Mouse (Mus musculus): Measurements from ENCODE around the gene Lrrn4.

Gene Lrrn4

DNA sequence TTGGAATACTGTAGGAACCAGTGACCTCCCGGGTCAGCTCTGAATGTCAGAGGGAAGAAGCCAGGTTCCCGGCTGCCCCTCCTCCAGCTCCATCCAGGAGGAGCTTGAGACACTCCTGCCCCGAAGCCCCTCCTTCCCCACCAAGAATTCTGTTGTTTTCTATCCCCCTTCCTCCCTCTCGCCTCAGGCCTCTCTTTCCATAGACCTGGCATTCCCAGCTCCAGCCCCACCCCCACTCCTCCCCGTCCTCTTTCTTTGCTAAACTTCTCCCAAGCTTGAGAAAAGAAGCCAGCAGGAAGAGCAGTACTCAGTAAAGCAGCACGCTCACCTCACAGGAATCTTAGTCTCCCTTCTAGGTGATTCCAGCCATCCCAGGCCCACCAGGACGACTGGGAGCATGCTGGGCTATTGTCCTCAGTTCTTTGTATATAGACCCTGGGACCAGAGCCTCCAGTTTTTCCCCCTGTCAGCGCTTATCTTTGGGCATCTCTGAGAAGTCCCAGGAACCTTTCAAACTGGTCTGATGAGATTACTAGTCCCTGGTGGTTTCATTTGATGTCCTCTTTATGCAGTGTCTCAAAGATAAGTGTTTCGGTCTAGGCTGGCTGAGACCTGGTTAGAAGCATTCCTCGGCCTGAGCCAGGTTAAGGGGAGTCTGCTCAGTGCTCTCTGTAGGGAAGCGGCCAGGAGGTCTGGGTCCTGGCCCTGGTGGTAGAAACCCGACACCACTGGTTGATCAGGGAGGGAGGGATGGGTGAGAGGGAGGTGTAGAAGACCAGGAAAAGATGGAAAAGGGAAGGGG, at the start of gene Lrrn4:
Gene Lrrn4 (minus strand): TSS at position 48 of the 802 bp plus-strand sequence.
- no peak for DNase-seq (ENCODE audit: low read depth, low spot score)

DNA sequence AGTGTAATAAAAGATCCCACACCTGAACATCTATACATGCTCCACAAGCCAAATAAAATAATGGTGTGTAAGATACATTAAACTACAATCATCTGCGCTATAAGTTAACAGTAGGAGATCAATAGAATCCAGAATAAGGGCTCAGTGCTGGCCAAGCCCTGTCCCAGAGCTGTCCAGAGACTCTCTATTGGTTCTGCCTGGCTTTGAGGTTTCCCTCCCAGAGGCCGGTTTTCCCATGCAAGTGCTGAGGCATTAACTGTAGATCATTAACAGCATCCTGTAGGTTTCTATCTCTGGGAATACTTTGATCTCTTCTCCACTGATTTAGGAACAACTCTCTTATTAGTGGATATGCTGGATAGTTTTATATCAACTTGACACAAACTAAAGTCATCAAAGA, 48.3 kb upstream of the Lrrn4 start:
- DNase-seq (ENCODE audit: low read depth, low spot score): no peak

DNA sequence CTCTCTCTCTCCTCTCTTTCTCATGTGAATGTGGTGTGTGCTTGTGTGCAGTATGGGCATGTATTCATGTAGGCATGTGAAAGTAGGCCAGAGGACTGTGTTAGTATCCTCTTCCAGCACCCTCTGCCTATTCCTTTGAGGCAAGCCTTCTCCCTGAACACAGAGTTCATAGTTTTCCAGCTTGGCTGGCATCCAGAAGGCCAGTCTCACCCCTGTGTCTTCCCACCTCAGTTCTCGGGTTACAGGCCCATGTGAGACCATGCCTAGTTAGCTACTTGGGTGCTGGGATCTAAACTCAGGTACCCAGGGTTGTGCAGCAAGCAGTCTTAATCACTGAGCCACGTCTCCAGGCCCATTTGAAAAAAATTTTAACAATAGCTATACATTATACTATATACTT, 47.2 kb upstream of the Lrrn4 start:
- no peak for DNase-seq (ENCODE audit: low read depth, low spot score)

DNA sequence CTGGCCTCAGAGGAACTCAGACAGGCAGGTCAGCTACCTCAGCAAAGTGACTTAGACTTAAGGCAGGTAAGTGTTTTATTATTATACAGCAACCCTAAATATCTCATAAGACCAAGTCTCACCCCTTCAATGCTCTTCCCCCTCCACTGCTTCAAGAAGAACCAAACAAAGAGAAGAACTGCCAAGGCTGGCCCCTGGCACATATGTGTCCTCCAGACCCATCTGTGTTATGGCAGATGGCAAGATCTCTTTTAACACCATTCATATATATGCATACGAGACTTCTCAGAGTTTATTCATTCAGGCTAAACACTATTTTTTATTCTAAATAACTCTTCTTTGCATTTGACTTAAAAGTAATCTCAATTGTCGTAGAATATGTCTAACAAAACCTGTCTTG, 46.6 kb upstream of the Lrrn4 start:
- DNase-seq (ENCODE audit: low read depth, low spot score): no peak

DNA sequence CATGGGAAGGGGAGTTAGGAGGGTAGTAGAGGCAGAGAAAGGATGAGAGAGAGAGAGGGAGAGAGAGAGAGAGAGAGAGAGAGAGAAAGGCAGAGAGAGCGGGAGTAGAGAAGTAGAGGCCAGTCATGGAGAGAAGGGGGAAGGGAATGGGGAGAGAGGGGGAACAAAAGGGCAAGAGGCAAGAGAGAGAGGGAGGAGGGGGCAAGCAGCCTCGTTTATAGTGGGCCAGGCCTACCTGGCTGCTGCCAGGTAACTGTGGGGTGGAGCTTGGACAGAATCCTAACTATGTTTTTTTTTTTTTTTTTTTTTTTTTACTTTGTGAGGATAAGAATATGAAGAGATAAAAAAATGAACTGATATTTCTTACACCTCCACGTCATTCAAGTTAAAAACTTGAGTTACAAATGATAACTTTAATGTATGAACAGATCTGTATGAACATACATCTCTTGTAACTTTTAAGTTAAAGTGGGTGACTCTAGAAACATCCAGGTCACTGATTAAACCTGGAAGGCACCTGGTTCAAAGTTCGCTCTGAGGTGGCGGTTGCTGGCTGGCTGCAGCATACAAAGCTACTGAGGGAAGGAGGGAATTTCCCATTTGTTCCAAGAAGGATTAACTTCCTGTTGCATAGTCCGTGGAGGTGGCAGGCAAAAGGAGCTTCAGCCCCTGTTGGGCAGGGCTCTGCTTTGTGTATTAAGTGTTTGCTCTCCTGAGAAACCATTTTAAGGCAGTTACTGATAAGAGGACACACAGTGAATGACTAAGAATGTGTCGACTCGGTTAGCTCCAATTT, 42.8 kb upstream of the Lrrn4 start:
- no peak for DNase-seq (ENCODE audit: low read depth, low spot score)

DNA sequence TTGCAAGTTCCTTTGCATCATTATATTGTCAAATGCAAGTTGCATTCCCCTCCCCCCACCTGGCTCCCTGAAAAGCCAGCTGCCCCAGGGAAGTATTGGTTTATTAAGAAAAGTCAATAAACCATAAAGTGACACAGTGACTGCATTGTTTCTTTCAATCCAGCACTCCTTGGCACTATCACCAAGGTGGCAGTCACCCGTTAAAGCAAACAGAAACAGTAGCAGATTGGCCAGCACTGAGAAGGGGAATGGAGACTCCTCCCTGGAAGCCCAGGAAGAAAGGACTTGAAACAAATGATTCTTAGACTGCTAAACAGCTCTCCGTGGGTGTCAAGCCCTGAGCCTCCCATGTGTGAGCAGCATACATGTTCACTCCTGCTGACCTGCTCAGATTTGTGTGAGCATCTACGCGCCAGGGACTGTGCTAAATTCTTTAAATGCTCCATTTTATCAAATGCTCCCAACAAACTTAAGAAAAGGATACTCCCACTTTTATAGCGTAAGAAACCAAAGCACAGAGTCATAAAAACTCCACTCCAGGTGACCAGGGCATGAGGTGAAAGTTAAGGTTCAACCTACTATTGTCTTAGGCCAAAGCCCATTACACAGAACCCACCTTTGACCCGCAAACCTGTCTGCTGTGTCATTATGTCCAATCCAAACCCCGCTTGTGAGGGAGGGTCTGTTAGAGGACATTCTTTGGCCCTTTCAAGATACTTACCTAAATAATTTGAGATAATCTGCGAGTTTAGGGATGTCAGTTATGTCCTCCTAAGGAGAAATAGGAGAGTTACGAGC, 41.6 kb upstream of the Lrrn4 start:
- DNase-seq (ENCODE audit: low read depth, low spot score): no peak

DNA sequence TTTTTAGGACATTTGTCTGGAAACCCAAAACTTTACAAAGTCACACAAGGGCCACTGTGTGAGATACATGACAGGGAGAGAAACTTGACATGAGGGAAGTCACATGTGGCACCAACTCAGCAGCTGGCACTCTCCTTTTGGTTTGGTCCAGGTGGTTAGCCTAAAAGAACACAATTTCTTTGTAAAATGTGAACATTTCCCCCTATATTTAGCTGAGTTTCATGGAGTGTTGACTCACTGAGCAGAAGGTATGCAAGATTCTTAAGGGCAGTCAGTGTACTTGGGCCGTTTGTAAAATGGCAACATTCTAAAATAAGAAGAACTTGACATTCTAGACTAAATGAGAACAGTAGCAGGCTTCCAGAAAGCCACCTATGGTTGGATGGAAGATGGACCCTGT, 34.1 kb upstream of the Lrrn4 start:
- DNase-seq (ENCODE audit: low read depth, low spot score): no peak

DNA sequence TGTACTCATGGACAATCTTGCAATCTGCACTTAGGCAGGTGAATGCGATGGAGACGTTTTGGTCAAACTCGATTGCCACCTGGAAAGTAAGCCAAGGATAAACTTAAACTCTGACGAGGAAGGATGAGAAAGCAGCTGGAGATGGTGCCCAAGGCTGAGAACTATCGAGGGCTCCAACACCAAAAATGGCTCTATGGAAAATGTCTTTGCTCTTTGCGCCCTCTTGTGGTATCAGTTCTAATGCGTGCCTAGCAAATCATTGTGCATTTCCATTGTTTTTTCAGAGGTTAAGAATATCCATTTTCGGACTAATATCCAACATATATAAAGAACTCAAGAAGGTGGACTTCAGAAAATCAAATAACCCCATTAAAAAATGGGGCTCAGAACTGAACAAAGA, 26.1 kb upstream of the Lrrn4 start:
- DNase-seq (ENCODE audit: low read depth, low spot score): no peak

DNA sequence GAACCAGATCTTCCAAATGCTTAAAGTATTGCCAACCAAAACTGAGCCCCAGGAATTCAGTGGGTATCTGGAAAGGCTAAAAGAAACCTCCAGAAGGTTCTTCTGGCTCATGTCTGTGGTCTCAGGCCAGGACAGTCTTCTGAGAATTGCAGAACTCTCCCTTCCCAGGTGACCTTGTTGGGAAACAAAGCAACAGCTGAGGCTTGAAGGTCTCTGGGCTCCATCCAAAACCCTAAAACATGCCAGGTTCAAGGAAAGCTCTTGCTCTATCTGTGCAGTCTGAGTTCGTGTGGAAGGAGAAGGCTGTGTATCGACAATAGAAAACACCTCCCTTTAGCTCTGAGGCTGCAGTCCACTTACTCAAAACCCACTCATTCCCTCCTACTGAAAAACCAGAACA, 24.3 kb upstream of the Lrrn4 start:
- DNase-seq (ENCODE audit: low read depth, low spot score): no peak

DNA sequence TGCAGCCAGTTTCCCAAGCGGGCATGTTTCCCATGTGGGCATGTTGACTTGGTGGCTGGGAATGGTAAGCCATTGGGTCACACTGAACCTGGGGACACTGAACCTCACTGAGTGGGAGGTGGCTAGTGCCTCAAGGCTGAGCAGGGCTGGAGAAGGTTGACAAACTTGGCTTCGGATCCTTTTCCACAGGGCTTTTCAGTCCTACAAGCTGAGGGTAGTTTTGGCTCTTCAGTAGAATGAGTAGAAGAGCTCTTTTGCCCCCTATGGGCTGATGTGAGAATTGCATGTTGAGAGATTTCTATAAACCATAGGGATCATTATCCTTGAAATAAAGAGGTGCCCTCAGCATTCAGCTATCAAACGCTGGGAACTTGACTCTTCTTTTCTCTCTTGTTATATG, 22.8 kb upstream of the Lrrn4 start:
- DNase-seq (ENCODE audit: low read depth, low spot score): peak; percentile 15

DNA sequence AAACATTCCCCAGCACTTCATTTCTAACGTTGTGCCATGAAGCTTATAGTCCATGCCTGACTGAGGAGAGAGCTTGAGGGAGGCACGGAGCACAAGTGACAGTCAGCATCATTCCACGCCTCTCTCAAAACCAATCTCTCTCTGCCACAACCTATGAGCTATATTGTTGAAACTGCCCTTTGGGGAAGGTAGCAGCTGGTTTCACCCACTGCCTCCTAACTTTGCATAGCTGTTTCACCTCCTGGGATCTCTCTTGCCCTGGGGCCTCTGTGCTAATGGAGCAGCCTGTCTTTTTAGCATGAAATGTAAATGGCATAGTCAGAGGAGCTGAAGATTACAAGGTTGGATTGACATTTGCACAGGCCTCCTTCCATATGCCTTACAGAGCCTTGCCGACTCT, 21.4 kb upstream of the Lrrn4 start:
- DNase-seq (ENCODE audit: low read depth, low spot score): no peak

DNA sequence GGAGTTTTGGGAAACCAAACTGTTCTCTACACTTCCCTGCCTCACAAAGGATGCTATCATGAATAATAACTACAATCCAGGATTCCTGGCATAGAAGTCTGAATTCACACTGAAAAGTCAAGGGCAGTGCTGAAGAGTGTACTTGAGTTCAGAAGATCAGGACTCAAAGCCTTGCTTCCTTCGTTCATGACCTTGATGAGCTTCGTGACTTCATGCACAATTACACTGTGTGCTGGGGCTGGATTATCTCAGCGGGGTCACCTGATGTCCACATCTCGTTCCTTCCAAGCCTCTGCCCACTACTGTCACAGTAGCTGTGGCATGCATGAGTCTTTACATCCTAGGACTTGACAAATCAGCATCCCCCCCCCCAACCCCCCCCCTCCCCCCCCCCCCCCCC, 20.9 kb upstream of the Lrrn4 start:
- DNase-seq (ENCODE audit: low read depth, low spot score): no peak

DNA sequence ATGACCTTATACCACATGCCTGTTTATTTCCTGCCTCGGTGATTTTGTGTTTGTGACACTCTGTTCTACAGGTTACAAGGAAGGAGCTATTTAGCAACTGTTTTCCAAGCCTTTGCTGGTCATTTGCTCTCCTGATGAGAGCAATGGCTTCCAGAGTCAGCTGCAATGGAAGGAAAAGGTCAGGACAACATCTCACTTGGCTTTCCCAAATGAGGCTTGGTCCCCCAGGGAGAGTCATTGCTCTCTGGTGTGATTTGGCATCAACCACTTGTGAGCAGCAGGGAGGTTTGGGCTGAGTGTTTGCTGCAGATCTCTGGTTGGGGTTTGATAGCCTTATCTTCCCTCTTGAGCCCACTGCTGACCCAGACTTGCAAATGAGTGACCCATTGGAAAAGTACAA, 19.9 kb upstream of the Lrrn4 start:
- no peak for DNase-seq (ENCODE audit: low read depth, low spot score)

DNA sequence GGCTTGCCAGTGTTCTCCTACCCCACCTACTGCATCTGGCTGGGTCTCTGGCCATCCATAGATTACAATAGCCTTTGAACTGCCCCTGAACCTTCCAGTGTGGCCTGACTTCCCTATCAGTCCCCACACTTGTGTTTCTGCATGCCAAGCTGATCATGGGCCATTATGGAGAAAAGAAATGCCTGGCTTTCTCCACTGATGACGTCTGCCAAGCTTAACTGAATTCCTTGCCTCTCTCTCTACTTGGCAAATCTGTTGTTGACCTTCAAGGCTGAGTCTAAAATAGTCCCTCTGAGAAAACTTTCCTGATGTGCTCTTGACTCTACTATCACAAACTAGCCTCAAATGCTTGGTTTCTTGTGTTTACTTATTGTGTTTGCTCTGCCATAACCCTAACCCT, 17.5 kb upstream of the Lrrn4 start:
- no peak for DNase-seq (ENCODE audit: low read depth, low spot score)

DNA sequence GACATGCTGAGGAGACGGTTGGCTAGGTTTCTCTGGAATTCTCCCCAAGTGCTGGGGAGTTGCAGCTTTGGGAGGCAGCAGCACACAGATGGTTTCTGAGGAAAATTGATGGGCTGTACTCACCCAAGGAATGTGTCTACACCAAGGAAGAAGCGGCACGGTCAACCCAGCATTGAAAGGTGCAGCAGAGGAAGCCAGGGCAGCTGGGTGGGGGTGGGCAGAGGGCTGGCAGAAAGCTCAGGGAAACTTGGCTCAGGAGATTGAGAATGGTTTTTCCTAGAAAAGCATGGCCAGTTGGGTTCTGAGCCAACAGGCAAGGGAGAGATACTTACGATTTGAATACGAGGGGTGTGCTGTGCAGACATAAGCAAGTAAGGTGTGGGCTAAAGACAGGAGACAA, 13.1 kb upstream of the Lrrn4 start:
- no peak for DNase-seq (ENCODE audit: low read depth, low spot score)

DNA sequence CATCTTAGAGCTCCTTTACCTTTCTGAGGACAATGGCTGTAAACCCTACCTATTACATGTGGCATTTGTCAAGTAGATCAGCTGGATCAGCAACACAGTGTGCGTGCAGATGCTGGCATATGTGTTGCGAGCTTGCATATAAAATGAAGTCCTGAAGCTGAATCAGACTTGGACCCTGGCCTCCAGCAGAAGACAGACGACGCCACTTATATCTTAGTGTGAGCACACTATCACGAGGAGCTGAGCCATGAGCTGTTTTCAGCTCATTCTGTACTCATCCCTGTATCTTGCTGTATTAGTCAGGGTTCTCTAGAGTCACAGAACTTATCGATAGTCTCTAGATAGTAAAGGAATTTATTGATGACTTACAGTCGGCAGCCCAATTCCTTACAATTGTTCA, 4.6 kb upstream of the Lrrn4 start:
- DNase-seq (ENCODE audit: low read depth, low spot score): no peak

DNA sequence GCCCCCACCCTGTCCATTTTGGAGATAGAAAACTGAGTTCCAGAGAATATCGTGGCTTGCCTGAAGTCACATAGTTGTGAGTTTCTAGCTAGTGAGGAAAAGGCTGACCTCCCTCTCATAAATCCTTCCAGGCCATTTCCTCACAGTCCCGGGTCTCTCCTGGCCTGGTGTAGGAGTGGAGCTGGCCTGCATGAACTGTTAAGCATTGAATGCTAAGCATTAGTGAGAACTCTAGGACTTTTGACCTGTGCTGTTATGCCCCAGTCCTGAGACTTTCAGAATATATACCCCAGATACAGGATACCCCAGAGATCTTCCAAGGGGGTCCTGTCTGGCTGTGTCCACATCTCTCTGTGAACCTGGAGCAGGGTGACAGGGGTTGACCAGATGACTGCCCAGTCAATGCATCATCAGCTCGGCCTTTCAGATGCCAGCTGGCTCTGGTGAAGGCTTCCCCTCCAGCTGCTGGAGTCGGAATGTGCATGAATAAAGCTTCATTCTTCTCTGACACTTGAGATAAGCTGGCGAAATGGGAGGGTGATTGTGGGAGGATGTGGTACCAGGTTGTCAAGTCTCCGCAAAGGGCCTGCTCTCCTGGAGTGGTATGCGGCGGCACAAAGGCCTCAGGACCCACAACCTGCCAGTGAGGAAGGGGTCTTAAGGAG, 3.7 kb upstream of the Lrrn4 start:
- DNase-seq (ENCODE audit: low read depth, low spot score): no peak

DNA sequence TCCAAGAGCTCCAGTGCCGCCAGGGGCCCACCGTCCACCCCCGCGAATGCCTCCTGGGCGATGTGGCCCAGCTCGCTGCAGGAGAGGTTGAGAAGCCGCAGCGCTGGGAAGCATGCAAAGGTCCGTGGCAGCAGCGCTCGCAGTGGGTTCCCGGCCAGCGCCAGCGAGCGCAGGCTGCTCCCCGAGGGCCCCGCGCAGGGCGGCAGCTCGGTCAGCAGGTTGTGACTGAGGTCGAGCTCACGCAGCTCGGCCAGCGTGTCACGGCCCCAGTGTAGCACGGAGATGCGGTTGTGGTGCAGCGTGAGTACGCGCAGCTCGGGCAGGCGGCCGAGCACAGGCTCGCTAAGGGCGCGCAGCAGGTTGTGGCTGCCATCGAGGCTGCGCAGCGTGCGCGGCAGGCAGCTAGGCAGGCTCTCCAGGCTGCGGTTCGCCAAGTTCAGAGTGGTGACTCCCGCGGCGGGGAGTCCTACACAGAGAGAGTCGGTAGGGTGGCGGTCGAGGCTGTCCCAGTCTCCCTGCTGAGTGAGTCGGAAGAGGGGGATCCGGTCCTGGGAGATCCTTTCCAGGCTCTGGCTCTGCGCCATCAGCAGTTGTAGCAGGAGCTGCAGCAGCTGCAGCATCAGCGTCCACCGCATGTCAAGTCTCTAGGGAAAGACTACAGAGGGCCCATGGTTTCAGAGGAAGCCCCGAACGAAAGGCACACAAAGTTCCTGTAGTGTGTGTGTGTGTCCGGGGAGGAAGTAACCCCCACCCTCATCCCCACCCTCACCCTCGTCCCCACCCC, 1.2 kb downstream of the Lrrn4 start:
- no peak for DNase-seq (ENCODE audit: low read depth, low spot score)

DNA sequence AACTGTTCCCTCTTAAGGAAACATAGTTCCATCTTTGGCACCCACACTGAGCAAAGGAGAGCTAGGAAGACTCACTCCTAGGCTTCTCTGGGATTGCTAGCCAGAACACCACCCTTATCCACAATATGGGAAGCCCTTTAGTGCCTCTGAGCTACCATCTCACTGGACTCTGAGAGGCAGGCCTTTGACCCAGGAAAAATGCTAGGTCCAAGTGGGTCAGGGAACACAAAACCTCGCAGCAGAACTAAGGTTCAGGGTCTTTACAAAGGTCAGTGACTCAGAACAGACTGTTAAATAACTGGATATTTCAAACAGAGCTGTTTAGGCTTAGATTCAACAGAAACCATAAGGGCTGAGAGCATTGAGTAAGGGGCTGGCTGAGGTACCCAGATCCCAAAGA, 3.7 kb downstream of the Lrrn4 start:
- no peak for DNase-seq (ENCODE audit: low read depth, low spot score)

DNA sequence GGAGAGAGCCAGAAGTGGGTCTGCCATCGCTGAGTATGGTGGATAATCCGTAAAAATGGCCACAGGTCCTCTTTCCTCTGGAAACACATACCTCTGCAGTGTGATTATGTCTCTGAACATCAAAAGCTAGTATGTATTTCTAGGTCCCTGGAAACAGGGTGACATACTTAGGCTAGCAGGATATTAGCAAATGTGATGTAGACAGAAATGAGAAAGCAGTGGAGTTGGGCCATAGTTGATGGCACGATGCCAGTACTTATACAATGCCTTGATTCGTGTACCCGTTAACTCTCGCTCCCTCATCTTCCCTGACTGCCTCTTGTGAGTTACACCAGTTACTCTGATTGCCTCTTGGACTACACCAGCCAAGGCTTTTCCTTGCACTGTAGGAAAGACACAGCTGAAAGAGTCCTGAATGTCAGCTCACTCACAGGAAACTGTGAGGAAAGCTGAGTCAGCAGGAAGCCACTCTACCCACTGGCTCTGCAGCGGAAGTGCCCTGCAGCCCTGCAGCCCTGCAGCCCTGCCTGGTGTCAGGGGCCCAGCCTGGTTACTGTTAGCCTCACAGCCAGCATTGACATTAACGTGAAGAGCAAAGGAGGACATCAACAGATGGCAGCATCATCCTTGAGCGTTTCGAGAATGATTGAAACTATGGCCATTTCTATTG, 6.9 kb downstream of the Lrrn4 start:
- DNase-seq (ENCODE audit: low read depth, low spot score): no peak

DNA sequence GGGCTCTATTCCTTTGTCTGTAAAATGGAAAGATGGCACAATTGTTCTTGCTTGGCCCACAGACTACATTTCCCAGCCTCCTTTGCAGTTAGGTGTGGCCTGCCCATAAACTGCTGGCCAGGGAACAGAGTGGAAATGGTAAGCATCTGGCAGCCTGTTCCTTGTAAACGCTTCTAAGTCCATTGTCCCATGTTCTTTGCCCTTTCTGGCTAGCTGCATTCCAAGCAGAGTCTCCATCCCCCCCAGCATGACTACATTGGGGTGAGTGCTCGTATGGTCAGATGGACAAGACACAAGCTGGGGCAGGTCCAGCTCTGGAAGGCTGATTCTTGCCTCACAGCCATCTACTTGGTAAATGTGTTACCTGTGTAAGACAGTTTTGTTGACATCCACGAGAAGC, 9.0 kb downstream of the Lrrn4 start:
- no peak for DNase-seq (ENCODE audit: low read depth, low spot score)

All from retina, adult 2 months (tissue).